Mouse (Mus musculus): Measurements from ENCODE around the gene Dpy19l3.

Dpy19l3 gene

DNA sequence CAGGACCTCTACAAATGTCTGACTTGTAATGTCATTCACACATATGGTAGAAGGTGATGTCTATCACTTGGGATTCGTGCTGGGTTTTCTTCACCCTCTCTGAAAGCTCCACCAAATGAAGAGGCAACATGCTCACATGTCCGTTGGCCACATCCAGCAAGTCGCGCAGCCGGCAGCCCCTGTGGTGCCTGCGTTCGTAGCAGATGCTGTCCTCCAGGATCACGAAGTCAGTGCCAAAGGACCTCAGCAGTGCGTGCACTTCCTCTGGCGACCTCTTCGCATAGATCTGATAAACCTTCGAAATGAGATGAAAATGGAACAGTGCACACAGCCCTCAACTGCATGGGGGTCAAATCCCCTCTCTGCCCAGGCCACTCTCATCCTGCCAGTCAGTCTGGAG is 61.6 kb downstream of the Dpy19l3 start:
- DNase-seq (ENCODE audit: extremely low spot score, low spot score) = no peak

DNA sequence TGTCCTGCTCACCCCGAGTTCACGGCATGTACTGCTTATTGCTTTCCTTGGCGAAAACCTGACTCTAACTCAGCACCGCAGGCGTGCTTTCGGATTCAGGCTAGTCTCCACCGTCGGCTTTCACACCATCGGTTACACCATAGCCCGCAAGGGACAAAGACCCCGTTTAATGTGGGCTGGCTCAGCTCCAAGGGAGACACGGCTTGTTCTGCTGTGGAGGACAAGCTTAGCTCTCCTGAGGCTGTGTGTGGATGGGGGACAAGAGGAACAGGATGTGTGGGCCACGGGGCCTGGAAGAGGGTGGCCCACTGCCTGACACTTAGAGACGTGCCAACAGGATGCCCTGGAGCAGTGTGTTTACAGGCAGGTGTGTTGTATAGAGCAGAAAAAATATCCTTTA is 62.1 kb downstream of the Dpy19l3 start:
- no peak for DNase-seq (ENCODE audit: extremely low spot score, low spot score)

DNA sequence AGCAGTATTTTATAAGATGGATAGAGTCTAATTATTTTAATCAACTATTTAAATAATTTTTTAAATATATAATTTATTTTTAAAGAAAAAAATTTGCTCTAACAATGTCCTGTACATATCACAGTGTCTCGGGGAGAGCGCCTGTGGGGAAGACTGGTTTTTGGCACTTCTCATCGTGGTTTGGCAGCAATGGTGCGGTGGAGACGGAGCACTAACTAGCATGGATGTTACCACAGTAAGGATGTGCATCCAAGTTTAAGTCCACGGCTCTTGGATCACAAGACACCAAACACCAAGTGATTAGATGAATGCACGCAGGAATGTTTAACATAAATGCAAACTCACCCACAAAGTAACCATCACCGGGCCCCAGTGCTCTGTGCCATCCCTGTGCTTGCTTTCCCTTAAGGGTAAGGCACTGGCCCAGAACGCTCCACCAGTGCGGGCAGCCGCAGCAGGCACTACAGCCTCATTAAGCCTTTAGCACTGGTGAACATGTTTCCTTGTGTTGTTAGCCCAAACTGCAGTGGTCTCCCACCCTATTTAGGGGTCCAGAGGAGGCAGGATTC is 65.4 kb downstream of the Dpy19l3 start:
- DNase-seq (ENCODE audit: extremely low spot score, low spot score) = no peak

DNA sequence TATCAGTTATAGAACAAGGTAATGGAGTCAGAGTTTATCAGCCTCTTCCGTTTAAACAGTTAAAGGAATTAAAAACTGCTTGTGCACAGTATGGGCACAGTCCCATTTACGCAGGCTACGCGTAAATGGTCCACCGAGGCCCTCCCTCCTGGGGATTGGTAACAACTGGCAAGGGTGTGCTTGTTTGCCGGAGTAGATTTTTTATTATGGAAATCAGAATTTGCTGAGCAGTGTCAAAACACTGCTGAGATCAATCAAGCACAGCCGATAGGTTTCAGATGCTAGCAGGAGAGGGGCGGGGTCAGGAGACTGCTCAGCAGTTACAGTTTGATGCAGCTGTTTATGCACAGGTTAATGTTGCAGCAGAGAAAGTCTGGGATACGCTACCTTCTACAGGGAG is 66.0 kb downstream of the Dpy19l3 start:
- no peak for DNase-seq (ENCODE audit: extremely low spot score, low spot score)

DNA sequence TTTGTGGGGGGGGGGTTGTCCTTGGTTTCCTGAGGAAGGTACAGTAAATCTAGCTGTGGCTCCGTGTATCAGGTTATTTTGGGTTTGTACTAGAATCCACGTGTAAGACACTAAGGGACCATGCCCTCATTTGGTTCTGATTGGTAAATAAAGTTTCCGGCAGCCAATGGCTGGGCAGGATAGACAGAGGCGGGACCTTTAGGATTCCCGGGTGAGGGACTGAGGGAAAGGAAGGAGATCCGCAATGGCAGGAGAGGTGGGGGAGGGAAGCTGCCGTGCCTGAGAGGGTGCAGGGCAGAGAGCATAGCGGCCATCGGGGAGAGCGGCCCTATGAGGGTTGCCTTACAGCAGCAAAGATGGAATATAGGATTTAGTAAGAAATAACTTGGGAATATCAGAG is 67.0 kb downstream of the Dpy19l3 start:
- peak; percentile 33 for DNase-seq (ENCODE audit: extremely low spot score, low spot score)

DNA sequence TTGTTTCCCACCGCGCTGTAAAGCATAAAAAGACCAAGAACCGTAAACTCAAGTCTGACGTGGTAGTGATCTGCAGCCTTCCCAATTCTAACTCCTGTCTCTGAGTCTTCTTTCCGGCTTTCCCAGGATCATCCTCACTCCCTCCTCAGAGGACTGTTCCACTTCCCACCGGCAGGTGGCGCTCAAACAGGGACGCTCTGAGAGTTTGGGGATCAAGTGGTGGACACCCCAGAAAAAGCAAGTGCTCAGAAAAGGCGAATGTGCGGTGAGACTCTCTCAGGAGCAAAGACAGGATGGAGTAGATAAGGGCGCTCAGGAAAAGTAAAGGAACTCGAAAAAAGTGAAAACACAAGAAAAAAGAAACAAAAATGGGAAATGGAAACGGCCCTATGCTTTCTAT is 67.5 kb downstream of the Dpy19l3 start:
- DNase-seq (ENCODE audit: extremely low spot score, low spot score) = peak; percentile 67

DNA sequence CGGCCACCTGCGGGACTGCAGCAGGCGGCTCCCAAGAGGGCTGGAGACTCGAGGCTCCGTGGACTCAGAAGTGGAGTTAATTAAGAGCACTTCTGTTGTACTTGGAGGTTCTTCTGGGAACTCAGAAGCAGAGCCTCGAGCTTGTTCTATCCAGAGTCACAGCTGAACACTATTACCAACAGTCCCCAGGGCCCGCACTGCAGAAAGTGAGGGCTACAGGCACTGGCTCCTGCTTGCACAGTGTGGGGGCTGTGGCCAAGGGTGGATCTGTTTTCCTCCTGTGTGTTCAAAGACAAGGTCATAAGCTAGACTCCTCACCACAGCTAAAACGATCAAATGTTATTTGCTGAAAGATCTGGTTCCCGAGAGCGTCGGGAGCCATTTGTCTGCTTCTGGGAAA is 68.0 kb downstream of the Dpy19l3 start:
- no peak for DNase-seq (ENCODE audit: extremely low spot score, low spot score)

DNA sequence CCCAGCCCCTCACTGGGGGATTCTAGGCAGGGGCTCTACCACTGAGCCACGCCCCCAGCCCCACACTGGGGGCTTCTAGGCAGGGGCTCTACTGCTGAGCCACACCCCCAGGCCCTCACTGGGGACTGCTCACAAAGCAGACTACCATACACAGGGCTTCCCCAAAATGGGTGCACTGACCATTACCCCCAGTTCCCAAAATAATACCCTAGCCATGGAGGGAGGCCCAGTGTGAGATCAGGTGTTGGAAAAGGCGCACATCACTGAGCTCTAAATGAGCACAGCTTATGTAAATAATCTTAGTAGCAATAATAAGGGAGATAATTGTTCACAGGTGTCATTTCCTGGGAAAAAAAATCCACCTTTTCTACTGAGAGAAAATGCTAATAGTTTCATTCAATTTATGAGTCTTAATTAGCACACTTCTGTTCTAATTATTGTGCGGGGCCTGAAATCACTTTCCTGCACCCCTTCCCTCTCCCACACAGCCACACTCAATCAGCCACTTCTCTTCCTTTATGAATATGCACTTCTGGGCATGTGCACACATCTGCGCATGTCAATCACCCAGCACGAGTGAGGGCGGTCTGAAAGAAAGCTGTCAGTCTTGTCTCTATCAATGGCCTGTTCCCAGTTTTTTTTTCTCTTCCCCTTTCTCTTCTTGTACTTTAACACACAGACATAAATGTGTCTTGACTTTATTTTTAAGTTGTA is 70.7 kb downstream of the Dpy19l3 start:
- DNase-seq (ENCODE audit: extremely low spot score, low spot score) = no peak

DNA sequence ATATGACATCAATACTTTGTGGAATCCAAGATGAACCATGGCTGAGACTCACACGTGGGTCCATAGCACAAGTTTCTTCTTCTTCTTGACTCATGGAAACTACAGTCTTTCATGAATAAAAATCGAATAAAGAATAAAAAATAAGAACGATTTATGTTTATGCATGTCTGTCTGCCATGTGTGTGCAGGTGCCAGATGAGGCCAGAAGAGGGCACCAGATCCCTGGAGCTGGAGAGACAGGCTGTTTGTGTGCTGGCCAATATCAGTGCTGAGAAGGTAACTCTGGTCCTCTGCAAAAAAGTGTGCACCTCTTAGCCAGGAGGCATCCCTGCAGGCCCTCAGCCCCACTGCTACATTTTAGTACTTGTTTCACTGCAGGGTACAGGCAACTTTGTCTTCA is 72.7 kb downstream of the Dpy19l3 start:
- DNase-seq (ENCODE audit: extremely low spot score, low spot score) = no peak

DNA sequence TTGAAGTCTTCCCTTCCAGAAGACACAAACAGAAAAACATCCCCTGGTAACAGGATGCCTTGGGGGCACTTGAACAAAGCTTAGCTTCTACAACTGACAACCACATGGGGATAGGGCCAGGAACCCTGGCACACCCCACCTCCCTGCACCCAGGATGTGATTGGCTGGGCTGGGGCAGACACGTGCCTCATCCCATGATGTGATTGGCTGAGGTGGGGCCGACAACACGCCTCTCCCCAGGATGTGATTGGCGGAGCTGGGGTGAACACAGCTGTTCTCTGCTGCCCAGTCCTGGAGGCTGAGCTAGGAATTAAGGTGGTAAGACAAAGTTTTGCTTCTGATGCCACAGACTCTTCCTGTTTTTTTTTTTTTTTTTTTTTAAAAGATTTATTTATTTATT is 75.3 kb downstream of the Dpy19l3 start:
- no peak for DNase-seq (ENCODE audit: extremely low spot score, low spot score)

DNA sequence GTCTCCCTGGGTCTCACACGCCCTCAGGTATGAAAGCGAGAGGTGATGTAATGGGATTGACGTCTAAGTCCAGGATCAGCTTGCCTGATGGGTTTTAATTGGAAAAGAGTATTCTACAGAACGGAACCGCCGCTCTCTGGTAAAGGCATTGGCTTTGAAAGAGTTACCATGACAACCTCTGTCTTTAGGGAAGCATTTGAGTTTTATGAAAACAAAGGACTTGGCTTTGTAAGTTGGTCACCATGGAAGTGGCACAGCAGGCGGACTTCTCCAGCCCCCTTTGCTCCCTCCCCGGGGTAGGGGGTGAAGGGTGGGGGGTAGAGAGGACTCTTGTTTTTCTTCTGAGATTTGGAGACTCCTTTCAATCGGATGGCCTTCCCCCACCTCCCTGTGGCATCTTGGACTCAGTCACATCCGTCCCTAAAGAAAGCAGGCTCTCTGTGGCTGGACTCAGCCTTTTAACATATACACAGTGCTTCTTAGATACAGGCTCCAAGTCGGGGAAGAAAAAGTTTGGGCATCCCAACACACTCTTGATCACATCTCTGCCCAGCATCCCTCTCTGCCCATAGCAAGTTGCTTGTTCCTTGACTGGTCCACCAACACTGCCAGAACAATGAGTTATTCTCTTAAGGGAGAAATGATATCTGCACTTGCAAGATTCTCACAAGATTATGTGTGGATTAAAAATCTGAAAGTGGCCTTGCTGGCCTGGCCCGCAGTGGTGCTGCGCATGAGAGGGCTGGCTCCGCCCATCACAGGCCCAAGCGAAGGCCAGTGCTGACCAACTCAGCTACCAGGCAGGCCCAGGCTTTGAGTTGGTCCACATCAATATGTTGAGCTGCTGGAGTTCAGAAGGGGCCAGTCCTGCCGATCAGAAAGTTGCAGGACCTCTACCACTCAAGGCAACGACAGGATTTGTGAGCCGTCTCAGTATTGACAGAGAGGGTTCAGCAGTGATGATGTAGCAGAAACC is 85.9 kb downstream of the Dpy19l3 start:
- peak; percentile 38 for DNase-seq (ENCODE audit: extremely low spot score, low spot score)

DNA sequence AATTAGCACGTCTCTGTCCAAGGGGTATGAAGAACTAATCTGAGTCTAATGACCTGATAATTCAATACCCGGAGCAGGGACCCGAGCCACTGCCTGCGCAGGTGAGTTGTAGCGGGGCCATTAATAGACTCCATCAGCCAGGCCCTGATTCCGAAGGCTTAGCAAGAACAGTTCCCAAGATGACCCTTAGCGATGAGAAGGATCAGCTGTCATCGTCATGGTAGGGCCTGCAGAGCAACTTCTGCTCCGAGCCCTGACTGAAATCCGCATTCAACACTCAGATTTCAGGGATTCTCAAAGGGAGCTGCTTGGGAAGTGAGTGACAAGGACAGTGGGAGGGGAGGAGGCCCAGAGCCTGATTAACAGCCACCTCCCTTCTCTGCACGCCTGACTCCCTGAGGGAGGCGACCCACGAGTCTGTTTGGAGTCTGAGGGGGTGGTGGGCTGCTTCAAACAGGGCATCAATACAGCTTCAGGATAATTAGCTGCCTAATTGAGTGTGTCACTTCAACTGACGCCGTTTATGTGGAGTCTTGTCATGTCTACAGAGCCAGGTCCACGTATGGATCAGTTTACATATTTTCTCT is 90.4 kb downstream of the Dpy19l3 start:
- DNase-seq (ENCODE audit: extremely low spot score, low spot score) = no peak

DNA sequence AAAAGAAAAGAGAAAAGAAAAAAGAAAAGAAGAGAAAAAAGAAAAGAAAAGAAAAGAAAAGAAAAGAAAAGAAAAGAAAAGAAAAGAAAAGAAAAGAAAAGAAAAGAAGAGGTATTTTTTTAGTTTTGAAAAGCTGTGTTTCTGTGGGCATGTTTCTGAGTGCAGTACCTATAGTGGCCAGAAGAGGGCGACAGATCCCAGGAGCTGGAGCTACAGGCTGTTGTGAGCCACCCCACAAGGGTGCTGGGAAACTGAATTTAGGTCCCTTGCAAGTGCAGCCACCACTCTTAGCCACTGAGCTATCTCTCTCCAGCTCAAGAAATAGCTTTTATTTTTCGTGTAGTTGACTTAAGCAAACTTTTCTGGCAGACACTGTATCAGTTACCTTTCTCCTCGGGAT is 95.1 kb downstream of the Dpy19l3 start:
- no peak for DNase-seq (ENCODE audit: extremely low spot score, low spot score)

DNA sequence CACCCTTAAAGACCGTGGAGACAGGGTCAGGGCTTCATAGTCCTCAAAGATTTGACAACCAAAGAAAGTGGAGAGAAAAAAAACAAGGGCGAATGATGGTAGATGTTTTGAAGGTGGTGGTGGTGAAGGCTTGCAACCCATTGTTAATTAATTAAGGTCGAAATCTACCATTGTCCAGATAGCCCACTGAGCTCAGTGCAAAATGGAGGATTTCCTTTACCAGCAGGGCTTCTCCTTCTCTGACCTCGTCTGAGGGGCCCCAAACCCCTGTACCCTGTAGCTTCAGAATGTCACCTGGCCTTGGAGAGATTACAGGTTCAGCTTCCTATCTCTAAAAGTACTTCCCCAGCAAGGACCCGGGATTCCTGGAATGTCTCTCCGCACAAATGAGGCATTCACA is 96.4 kb downstream of the Dpy19l3 start:
- DNase-seq (ENCODE audit: extremely low spot score, low spot score) = no peak

DNA sequence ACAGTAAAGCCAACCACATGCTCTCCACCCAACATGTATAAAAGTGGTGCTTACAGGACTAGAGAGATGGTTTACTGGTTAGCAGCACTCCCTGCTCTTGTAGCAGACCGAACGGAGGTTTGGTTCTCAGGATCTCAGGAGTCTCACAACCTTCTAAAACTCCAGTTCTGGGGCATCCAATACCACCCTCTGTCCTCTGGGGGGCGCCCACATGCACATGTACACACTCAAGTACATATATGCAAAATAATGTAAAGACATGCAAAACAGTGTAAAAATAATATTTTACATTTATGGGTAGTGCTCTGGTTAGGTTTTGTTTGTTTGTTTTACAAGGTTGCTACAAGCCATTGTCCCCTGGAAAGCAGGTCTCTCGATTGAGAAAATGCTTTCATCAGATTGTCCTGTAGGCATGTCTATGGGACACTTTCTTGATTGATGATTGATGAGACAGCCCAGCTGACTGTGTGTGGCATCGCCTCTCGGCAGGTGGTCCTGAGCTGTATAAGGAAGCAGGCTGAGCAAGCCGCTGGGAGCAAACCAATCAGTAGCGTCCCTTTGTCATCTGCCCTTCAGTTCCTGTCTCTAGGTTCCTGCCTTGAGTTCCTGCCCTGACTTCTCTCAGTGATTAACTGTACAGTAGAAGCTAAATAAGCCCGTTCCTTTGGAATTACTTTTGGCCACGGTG is 102.5 kb downstream of the Dpy19l3 start:
- no peak for DNase-seq (ENCODE audit: extremely low spot score, low spot score)

DNA sequence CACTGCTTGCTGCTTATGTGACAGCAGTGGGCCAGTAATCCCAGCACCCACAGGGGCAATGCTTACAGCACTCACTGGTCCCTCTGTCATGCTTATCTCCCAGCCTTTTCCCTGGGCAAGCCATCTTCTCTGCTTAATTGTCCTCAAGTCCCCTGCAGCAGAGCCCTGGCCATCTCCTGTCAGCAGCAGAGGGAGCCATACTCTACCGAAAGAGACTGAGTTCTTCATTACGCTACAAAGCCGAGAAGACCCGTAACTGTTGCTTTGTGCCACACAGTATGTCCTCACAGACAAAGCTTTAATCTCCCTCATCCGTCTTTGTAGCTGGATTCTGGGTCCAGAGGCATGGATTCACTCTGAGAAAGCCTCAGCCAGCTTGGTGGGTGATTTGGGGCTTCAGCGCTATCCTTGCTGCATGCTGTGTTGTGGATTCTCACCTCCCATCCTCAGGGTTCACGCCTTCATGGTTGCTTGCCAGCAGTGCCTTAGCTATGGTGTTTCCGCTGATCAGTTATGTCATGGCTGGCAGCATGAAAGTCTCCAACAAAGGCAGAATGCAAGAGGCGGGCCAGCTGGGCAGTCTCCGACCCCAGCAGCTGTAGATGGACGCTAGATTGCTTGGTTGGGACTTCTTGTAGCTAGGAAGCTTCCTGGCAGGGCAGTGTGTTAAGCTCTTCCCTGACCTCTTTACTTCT is 103.4 kb downstream of the Dpy19l3 start:
- no peak for DNase-seq (ENCODE audit: extremely low spot score, low spot score)

DNA sequence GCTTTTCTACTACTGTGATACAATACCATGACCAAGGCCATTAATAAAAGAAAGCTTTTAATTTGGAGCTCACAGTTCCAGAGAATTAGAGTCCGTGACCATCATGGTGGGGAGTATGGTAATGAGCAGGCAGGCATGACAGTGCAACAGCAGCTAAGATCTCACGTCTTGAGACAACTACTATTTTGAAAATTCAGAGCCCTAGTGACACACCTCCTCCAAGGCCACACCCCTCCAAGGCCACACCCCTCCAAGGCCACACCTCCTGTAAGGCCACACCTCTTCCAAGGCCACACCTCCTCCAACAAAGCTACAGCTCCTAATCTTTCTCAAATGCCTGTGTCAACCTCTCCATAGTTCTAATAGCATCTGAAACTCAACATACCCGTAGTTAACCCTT is 105.2 kb downstream of the Dpy19l3 start:
- DNase-seq (ENCODE audit: extremely low spot score, low spot score) = no peak

DNA sequence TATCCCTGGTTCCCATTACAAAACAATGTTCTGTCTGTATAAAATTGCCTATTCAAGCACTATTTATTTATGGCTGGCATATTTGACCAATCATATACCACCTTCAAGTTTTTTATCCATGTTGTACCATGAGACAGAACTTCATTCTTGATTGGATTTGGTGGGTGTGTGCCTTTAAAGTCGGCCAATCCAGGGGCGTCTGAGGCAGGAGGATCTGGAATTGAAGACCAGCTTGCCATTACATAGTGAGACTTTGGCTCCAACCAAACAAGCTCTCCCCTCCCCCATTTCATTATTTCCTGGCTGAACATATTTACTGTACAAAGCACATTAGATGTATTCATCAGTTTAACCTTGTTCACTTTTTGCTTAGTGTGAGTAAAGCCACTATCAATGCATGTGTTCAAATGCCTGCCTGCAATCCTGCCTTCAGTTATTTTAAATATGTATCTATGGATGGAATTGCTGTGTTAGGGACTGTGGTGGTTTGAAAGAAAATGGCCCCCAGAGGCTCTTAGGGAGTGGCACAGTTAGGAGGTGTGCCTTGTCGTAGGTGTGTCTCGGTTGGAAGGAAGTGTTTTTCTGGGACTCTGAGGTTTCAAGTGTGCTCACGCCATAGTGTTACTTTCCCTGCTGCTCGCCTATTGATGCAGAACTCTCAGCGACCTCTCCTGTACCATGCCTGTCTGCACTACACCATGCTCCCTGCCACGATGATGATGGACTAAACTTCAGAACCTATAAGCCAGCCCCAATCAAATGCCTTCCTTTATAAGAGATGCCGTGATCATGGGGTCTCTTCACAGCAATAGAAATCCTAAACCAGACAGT is 105.8 kb downstream of the Dpy19l3 start:
- DNase-seq (ENCODE audit: extremely low spot score, low spot score) = no peak

DNA sequence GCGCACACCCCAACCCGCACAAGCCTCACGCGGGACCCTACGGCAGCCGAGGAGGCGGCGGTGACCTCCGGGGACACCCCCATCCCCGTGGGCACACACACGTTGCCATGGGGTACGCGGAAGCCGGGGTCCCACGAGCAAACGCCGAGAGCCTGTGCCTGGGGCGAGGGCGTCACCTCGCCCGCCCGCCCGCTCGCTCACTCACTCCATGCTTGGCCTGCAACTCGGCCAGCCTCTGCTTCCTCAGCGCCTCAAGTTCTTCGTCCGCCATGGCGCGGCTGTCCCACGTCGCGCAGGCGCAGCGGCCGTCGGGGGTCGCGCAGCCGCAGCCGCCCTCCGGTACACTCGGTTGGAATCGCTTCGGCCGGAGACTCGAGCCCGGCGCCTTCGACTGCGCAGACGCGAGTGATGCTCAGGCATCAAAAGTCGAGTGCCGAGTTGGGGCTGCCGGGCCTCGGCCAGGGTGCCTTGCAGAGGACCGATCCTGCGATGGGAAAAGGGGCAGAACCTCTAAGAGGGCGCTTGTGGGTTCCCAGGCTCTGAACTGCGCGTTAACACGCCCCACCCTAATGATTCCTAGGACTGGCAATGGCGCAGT is 107.1 kb downstream of the Dpy19l3 start, which contains the start of gene Pdcd5:
TSS of gene Pdcd5 (minus strand) at position 421 of the 598 bp plus-strand sequence.
- peak; percentile 99 for DNase-seq (ENCODE audit: extremely low spot score, low spot score)
